Mouse (Mus musculus): ENCODE measurements at regions not wholly inside any gene's neighbourhood (a gene's known extent, or its start where the extent isn't known, plus 50 kb on each side); places are given as distances from the start of the nearest gene placed in this dataset.
"Not testable (repeated sequence)": the region's sequence is repeated elsewhere in the genome, so short reads cannot be mapped to it uniquely, and the experiment has no call there.

DNA sequence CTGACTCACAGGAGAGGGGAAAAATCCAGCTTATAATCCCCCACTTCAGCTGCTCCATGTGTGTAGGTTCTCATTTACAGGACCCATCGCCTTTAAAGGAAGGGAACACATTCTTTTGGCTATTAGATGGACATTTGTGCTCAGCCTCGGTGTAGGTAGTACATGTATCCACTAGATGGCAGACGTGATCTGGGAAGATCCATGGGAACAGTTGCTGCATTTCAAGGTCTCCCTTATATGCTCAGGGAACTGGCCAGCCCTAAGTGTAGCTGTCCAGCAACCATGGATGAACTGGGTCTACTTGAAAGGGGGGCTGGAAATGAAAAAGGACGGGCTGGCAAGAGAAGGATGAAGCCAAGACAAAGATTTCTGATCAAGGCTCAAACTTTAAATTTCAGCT lies 124.0 kb downstream of the Akain1 start:
- DNase-seq (ENCODE audit: low spot score in 2 of 2), result peak in 1 of 2 experiments; percentile 8

DNA sequence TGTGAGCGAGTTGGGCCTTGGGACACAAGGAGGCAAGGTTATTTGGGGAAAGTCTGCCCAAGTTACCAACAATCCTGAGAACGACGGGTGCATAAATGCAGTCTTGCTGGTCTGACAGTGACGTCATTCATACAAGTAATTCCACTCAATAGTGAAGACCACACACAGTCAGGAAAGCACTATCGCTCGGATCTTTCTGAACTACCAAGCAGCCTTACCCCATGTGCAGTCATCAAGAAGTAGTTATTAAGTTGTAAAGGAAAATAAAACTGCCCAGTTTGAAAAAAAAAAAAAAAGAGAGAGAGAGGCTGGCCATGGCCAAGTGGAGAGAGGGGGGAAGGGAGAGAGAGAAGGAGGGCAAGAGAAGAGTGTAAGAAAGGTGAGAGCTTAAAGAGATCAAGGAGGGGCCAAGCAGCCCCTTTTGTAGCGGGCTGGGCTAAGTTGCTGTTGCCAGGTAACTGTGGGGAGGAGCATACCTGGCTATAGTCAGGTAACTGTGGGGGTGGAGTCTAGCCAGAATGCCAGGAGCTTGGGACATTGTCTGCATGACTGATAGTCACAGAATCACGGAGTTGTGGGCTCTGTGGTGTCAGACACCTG lies 132.0 kb downstream of the Akain1 start:
- DNase-seq (ENCODE audit: low spot score in 2 of 2), result not testable (repeated sequence)

DNA sequence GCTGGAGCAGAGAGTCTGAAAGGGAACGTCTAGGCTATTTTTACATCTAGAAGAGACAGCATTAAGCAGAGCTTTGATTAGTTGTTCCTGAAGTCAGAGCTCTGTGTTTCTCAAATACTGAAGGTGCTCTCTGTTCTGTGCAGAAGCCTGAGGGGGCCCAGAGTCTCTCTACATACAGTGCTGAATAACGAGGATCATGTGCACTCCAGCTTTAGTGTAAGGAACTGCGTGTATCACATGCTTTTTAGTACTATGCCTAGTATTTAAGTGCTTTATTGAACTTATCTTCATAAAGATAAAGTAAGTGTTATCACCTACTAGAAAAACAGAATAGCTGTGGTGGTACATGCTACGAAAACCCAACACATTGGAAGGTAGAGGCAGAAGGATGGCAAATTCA lies 151.4 kb downstream of the Akain1 start:
- DNase-seq (ENCODE audit: low spot score in 2 of 2), result no peak

DNA sequence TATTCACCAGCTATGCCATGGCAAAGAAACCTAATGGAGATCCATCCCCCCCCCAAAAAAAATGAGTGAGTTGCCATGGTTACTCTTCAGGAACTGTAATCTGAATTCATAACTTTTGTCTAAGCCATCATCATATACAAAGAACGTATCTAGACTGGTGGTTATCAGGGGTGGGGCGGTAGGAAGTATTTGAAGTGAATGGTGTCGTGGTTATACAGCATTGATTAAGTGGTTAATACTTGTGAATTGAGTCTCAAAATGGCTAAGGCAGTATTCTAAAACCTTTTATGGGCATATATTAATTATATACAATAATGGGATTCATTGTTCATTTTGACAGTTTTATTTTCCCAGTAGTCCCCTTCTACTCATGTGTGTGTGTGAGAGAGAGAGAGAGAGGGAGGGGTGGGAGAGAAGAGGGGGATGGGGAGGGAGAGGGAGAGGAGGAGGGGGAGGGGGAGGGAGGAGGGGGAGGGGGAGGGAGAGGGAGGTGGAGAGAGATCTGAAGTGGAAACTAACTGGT lies 158.7 kb downstream of the Akain1 start:
- no peak for DNase-seq (ENCODE audit: low spot score in 2 of 2)

DNA sequence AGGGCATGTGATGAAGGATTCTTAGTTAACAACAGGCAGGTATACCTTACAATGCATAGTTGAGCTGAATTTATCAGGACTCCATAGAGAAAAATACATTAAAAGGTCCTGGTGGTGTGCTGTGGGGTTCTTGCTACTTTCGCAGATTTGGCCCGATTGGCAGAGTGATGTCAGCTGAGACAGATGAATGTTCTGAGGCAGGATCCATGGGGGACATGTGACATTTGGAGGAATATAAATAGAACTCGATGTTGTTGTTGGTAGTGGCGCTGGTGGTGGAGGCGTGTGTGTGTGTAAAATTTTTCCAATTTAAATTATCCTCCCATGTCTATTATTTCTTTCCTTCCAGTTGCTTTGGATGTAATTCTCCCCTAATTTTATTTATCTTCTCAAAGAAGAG lies 159.3 kb downstream of the Akain1 start:
- no peak for DNase-seq (ENCODE audit: low spot score in 2 of 2)

DNA sequence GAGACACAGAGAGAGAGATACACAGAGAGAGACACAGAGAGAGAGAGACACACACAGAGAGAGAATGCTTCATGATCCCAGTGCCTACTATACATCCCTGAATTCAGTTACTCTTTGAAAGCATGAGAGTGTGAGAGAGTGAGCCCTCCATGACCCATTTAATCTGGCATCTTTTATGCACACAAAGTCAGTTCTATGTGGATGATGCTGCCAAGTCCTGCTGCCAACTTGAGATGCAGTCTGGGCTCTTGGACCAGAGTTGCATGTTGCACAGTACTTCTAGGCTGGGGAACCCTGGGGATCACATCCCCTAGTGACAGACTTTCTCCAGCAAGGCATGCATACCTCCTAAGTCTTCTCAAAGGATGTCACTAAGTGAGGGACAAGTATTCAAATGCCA lies 164.5 kb downstream of the Akain1 start:
- DNase-seq (ENCODE audit: low spot score in 2 of 2), result no peak

DNA sequence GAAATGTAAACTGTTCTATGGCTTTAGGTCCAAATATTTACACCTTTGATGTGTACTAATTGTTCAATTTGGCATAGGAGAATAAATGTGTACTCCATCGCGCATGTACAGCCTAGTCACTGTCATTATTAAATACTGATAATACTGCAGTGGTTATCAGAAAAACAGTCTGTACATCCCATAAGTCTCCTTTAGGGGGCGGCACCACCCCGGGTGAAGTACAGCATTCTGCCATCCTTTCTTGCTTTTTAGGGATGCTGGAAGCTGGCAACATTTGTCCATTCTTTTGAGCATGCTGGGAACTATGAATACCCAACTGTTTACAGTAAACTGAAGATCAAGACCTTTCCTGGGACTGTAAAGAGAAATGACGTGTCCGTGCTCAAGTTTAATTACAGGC lies 165.6 kb downstream of the Akain1 start:
- DNase-seq (ENCODE audit: low spot score in 2 of 2), result no peak

DNA sequence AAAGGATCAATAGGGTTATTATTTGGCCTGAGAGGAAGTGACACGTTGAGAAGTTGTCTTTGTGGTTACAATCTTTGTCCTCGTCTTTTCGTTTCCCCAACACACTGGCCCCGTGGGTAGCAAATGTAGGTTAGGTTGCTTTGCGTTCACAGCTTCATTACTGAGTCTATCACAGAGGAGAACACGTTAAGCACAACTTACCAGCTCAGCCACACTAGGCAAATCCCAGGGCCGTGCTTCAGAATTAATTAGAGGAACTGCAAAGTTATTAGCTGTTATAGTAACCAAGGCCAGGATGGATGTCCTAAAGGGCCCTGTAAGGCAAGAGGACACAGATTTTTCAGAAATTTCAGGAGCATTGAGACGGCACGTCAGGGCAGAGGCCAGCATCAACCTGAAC lies 166.3 kb downstream of the Akain1 start:
- no peak for DNase-seq (ENCODE audit: low spot score in 2 of 2)

DNA sequence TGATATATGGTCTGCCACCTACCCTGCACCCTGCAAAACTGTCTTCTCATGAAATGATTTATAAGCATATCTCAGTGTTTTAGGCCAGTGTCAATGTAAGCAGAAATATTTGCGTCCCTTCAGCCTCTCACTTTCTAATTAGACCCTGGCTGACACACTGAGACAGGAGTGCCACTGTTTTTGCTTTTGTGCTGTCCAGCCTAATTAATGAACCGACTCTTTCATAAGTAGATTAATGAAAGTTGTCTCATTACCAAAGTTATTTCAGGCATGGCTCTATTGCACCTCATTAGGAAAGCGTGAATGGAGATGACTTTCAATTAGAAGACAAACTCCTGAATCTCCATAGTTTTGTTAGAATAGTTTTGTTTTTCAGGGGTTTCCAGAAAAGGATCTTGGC lies 192.3 kb downstream of the Akain1 start:
- no peak for DNase-seq (ENCODE audit: low spot score in 2 of 2)

DNA sequence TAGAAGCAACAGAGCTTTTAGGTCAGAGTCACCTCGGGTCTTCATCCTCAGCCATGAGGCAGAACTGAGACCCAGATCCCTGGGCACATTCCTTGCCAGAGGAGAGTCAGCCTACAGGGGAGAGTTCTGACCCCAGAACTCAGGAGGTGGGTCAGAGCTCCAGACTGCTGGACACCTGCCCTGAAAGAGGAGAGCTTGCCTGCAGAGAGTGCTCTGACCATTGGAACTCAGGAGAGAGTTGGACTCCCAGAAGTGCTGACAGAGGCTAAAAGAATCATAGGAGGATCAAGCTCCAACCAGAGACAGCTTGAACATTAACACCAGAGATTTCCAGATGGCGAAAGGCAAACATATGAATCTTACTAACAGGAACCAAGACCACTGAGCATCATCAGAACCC lies 211.4 kb downstream of the Akain1 start:
- not testable (repeated sequence) for DNase-seq (ENCODE audit: low spot score in 2 of 2)

DNA sequence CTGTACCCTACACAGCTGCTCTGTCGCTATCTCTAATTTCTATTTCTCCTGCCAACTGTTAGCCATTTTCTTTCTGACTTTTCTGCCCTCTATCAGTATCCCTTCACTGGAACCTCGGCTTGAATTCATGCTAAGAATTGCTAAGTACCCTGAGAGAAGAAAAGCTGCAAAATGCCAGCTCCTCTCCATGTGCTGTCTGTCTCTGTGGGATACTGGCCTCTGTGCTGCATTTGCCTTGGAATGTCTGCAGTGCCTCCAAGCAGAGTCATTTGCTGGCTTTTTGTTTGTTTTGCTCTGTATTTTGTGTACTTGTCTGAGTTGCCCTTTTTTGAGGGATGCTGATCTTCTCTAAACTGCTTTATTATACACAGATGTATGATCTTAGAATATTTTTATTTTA lies 215.5 kb downstream of the Akain1 start:
- no peak for DNase-seq (ENCODE audit: low spot score in 2 of 2)

DNA sequence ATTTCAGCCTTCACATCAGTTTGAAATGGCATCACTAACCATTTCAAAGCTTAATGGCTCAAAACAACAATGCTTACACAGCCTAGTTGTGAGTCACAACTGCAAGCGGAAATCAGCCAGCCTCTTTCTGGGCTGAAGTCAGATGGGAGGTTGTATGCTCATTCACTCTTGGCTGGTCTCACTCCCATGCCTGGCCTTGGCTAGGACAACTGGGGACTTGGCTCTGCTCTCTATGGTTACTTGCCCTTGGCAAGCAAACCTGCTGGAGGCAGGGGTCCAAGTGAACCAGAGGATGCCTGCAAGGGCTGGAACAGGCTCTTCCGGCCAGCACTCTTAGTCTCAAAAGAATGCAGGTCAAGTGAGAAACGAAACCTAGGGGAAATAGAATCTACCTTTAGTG lies 233.4 kb downstream of the Akain1 start:
- DNase-seq (ENCODE audit: low spot score in 2 of 2), result peak in 1 of 2 experiments; percentile 24

DNA sequence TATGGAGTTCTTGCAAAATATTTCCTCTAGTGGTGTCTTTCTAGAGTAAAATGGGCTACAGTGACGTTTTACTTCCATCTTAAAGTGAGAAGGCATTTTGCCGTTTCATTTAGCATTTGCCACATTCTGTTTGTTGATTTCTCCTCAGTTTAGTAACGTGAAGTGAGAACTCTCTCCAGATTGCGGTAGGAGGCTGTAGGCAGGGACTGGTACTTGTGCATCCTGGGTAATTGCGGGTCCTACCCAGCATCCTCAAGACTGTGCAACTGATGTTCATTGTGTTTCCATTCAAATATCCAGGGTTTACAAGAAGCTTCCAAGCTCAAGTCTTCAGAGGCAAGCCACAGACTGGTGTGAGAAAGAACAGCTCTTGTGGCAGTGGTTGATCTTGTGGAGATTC lies 244.0 kb downstream of the Akain1 start:
- DNase-seq (ENCODE audit: low spot score in 2 of 2), result no peak

DNA sequence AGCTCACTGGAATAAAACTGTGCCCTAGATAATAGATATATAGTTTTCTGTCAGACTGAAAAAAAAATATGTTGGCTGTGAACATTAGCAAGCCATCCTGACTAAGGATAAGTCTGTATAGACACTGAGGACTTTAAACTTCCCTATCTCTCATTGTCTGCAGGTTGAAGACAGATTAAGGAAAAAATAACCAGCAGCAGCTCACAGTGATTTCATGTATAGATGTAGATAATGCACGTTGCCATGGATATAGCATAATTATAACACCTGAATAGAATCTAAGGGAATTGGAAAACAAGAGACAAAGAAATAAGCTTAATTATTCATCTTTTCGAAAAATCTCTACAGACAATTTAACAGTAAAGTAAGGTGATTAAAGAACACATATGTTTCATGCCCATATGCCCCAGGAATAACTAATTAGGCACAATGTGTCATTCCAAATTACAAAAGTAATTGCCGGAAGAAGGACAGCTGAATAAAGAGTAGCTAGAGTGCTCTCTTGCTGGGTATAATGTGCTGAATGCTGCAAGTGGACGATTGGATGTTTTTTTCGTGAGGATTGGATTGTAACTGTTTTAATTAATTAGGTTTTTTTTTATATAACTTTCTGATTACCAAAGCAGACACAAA lies 246.6 kb downstream of the Akain1 start:
- no peak for DNase-seq (ENCODE audit: low spot score in 2 of 2)

DNA sequence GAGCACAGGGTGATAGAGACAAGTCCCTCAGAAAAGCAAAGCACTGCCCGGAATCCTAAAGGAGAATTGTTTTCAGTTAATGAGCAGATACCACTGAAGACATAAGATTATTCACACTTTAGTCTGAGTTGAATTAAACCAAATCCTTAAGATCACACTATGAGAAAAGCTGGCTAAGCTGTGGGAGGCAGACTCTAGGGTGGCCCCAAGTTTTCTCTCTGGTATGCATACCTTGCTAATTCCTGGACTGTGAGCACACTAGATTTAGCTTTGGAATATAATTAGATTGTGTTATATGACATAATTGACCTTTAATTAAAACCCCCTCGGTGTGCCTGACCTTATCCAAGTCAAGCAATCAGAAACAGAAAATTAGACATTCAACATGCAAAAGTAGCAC lies 247.3 kb downstream of the Akain1 start:
- no peak for DNase-seq (ENCODE audit: low spot score in 2 of 2)

DNA sequence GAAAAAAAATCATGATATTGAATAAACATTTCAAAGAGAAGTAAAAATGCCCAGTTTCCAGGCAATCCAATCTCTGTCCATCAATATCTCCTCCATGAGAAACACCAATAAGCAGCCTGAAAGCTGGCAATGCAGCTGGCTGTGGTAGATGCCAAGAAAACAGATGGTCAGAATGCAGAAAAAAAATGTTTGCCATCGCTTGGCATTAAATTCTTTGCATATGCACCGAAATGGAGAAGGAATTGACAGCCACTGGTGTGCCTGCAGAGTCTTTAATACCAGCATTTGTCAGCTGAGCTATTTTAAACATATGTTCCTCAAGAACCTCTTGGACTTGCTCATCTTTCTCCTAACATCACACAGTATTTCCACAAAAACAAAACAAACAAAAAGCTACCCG lies 256.2 kb downstream of the Akain1 start:
- no peak for DNase-seq (ENCODE audit: low spot score in 2 of 2)

DNA sequence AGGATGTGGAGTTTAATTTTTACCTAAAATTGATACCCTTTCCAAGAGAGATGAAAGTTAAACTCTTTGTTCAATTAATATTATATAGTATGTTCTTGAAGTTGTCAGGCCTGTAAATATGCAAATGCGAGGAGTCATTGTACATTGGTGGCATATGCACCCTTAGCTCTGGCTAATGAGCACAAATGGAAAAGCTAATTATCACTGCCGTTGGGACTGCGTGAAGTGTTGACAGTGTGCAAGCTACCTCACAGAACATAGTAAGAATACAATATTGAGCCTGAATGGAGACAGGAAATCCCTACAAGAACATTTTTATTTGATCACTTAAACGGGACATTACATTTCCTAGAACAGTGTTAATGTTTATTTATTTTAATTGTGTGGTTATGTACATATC lies 241.5 kb upstream of the Dlgap1 start:
- no peak for DNase-seq (ENCODE audit: low spot score in 2 of 2)

DNA sequence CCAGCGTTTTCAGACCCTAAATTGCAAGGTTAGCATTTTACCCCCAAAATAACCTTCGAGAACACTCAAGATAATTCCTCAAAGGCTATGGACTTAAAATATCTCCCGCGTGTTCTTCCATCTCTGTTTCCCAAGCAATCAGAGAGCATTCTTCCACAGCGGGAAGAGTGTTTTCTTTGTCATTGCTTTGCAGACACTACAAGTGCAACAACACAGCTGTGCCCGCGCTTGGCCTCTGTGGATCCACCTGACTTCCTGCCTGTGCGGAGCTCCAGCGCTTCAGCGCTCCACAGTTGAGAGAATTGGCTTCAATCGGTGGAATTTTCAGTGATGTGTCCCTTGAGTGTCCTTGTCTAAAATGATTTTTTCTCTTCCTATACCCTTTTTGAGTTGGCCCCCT lies 235.9 kb upstream of the Dlgap1 start:
- no peak for DNase-seq (ENCODE audit: low spot score in 2 of 2)

DNA sequence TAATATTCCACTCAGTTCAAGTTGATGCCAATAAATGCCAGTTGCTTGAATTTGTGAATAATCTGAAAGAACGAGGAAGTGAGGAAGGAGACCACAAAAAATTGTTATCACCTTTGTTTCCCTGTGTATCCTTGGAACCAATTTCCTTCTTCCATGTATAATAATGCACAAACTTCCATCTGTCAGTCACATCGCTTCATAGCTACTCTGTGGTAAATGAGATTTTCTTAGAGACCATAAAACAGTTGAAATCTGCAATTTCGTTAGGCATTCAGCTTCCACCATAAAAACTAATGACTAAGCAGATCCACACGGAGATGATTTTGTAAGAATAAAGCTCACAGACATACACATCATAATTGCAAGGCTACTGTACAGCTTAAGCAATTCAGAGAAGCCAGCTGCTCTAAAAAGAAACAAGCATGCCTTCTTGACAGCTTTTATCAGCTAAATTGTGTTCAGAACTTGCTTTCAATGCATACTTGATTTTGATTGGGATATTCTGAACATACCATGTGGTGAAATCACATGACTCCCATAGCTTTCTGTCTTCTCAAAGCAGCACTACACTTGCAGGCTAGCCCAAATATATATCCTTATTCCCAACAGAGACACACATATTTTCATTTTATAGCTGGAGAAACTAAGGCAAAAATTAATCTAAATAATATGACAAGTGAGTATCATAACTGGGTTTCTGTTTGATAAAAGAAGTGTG lies 232.3 kb upstream of the Dlgap1 start:
- DNase-seq (ENCODE audit: low spot score in 2 of 2), result no peak

DNA sequence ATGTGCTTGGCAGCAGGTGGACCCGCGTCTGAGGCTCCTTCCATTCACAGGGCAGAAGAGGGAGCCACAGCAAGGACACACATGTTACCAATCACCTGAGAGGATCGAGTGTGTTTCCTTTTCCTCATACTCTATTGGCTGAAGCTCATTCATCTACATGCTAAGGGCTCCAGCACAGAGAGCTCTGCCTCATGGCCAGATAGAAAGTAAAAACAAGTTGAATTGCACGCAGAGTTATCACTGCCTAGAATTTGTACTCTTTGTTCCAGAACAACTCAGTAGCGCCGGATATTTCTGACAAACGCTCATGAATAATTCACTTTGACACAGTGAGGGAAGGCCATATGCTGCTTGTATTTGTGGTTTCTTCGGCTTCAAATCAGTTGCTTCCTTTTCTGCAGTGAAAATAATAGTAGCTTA lies 199.9 kb upstream of the Dlgap1 start:
- no peak for DNase-seq (ENCODE audit: low spot score in 2 of 2)

DNA sequence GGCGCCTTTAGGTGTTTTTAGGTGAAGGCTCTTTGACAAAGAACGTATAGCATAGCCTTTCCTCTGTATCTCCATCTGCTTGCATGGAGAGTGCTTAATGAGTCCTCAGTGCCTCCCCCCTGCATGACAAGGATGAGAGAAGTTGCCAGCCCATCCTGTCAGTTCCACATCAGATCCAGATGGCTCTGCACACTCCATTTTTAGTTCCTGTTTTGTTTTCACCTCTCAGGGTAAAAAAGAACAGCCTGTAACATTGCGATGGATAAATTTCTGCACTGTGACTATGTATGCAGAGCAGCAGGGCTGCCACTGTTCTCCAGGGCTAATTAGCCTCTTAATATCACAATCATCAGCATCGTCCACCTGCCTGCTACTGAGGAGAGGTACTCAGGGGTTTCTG lies 198.8 kb upstream of the Dlgap1 start:
- no peak for DNase-seq (ENCODE audit: low spot score in 2 of 2)

DNA sequence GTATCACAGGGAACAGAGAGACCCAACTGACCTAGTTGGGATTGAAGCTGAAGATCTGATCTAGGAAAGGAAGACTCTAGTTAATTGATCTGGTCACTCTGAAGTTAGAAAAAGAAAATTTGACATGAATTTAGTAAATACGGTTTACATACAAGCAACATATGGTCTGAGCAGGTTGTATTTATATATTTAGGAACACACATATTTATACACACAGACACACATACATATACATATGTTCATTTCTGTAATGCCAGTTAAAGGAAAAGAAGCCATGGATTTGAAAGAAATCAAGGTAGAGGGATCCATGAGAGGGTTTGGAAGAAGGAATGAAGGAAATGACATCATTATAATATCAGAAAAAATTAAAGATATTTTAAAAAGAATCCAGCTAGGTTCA lies 187.7 kb upstream of the Dlgap1 start:
- DNase-seq (ENCODE audit: low spot score in 2 of 2), result no peak

DNA sequence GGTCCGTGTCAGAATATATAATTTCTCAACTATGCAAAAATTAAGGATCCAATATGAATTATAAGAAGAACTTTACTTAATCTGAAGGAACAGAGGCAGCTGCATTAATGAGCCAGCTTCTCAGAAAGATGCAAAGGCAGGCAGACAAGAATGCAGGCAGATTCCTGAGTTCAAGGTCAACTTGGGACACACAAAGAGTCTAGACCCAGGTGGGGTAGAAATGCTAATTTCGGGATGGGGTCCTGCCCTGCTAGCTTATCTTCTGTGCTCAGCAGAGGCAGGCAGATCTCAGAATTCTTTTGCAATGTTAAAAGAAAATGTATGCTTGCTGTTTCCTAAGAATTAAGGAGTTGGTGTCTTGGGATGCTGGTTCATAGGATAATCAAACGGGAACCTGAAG lies 181.9 kb upstream of the Dlgap1 start:
- DNase-seq (ENCODE audit: low spot score in 2 of 2), result no peak

Data from urinary bladder, adult 18-20 months (tissue).